Mouse (Mus musculus) gastrocnemius, postnatal 36 days (tissue): ENCODE results near the gene Arhgef12. TPM values are rescaled to one million over a fixed set of nuclear protein-coding genes. Genes with fewer than 3 reads are reported as not detected.

Experiments
- DNase-seq, 2 experiments: peaks; one replicate each; pipeline ENCODE4 v3.0.0; 2022
- intact Hi-C: fragments of 180-260 bp; cut with DNase I; formaldehyde crosslinking; loops from one replicate; pipeline ENCODE4 v1.15.1; 2025
- total RNA-seq, 2 experiments: library from RNA; stranded (reverse); gene quantifications; 2 replicates each; pipeline ENCODE4 v1.2.3; 2021

The Arhgef12 gene
- total RNA-seq, 2 experiments from 2014 or later, result 44.9 to 45.2 TPM

DNA sequence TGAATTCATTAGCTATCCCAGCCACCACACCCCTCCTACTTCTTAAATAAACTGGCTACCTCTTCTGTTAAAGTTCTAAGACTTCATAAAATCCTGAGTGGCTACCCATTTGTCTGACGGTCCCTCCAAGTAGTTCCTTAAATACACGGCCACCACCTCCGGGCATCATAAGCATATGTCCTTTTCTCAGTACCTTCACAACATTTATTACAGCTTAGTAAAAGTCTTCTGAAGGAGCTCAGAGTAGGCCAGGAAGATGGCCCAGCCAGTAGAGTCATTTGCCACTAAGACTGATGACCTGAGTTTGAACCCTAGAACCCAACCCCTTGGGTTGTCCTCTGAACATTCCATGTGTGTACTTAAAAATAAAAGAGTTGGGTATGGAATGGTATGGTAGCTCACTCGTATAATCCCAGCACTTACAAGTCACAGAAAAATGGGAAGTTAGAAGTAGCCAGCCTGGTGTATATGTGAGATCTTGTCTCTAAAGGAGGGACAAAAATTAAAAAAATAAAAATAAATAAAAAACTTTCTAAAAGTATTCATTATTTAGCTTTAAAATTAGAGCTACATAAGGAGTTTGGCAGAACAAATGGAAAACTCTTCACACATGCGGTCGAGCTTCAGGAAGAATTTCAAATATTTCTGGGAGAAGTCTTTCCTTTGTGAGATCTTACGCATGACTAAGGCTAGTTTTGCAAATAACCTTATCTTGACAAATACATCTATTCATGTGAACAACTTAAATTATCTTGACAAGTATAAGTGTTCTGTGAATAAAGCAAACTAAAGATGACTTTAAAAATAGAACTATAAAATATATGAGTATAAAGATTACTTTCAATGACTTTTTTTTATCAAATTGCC lies 22.3 kb downstream of the Arhgef12 start:
- no peak for DNase-seq
- intact Hi-C loops, result no loop called here

DNA sequence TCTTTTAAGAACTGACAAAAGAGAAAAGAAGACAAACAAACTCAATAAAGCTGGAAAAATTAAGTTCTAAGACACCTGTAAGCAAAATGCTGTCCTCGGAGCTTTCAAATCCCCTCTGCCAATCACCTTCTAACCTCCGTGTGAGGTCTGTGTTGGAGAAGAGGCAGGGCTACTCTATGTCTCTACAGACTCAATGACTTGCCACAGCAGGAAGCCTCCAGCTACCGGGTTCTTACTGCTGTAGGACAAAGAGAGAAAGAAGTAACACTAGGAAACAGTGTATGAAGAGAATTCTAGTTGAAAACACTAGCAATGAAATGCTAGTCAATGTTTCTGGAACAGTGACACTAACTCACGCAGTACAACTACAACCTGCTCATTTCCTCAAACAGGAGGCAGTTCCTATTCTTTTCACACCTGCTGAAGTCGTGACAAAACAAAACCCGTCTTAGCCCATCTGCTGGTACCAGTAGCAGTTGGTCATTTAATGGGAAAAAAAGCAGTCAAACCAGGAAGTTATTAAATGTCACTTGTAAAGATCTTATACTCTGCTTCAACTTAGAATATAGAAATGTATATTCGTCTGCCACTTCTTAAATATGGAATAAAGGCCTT lies 23.5 kb downstream of the Arhgef12 start:
- no peak for DNase-seq
- intact Hi-C loops, result no loop called here

DNA sequence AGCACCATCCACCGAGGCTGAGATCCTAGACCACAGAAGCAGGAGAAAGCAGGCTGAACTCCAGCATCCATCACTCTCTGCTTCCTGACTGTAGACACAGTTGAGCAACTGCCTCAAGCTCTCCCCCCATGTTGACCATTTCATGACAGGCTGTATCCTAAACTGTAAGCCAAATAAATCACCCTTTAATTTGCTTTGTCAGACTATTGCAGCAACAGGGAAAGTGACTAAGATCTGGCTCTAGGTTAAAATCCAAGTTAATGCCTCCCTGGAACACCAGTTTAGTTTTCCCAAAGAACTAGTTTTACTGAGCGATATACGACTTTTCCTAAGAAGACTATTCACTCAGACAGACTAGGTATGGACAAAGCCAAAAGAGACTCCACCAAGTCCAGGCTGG lies 28.3 kb downstream of the Arhgef12 start:
- intact Hi-C loops, result no loop called here
- no peak for DNase-seq

DNA sequence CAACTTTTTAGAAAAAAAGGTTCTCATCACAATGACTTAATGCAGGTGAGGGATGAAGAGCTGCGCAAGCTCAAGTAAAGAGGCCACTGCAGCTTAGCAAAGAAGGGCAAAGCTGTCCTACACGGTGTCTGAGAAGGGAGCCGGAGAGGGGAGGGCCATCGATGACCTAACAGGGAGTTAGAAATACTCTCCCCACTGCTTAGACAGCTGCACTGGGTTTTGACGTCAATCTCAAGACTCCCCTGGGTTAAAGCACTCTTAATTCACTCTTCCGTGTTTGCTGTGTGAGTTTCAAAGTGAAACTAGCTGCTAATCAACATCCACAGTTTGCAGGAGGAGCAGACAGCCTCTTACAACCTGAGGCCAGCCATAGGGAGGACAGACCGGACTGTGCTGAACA lies 30.9 kb downstream of the Arhgef12 start:
- intact Hi-C loops, result no loop called here
- no peak for DNase-seq

DNA sequence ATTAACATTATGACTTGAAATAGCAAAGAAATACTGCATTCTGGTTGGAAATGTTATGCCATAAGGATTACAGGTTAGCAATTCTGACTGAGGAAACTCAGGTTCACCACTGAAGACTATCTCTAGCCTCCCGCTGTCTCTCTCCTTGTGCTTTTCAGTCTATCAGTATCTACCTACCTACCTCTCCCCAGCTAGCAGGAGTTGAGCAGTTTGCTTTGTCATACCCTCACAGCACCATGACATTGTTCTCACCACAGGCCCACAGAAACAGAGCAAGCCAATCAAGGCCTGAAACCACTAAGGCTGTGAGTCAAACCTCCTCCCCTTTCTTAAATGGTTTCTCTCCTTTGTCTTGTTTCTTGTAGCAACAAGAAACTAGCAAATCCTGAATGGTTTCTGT lies 32.4 kb downstream of the Arhgef12 start:
- intact Hi-C loops, result no loop called here
- no peak for DNase-seq

DNA sequence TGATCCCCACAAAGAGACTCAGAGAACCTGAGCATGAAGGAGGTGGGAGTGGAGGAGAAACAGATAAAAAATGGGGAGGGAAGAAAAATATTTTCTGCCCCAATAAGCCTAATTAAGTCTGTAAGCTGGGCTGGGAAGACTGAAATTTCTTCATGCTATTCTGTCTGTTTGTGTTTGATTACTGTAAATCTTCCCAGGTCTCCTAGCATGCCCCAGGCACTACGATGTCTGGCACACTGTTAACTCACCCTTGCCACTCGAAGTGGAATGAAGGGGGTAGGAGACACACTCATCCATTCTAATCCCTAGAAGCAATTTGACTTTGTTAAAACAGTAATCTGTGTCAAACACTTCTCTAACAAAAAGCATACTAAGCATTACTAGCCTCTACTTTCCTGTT lies 35.3 kb downstream of the Arhgef12 start:
- intact Hi-C loops, result no loop called here
- no peak for DNase-seq

DNA sequence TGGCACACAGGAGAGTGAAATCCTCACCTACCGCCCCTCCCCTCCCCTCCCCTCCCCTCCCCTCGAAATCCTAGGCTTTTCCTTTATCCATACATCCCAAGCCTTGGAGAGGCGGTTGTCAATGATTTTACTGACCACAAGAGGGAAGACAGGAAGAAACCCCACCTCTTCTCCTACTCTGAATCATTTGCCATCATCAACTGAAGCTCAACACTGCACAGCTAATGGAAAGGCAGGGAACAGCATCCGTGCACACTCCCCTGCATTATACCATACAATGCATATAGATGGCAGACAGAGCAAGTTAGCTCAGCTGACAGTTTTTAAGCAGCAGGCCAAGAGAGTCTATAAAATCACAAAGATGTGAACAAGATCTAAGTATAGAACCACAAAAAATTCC lies 35.9 kb downstream of the Arhgef12 start:
- intact Hi-C loops, result no loop called here
- DNase-seq, result no peak

DNA sequence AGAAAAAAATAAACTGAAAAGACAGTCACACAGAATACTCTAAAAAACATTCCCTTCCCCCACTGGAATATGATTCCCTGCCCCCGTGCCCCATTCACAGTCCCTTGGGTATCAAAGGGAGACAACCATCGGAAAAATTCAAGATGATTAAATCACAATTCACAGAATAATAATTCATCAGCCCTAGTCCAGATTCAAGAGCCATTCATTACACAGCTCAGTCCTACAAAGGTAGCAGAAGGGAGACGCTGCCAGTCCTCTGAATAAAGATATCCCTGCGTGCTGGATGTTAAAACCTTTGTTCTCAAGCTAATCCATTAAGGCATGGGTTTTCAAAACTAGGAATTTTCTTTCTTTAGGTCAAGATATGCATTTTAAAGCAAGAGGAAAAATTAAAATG lies 36.5 kb downstream of the Arhgef12 start:
- intact Hi-C loops, result no loop called here
- no peak for DNase-seq

DNA sequence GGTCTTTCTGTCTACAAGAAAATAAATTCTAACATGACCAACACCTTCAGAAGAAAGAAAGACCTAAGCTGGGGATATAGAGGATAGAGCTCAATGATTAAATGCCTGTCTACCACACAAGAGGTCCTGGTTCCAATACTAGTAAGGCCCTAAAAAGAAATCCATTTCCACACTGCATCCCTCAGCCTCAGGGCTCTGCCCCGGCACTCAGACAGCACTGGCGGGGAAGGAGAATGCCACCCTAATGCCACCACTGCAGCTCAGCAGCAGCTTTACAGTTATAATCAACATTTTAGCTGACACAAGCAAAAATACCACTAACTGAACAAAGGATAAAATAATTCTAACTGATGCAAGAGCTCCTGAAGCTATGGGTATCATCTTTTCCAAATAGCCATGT lies 36.9 kb downstream of the Arhgef12 start:
- intact Hi-C loops, result no loop called here
- no peak for DNase-seq

DNA sequence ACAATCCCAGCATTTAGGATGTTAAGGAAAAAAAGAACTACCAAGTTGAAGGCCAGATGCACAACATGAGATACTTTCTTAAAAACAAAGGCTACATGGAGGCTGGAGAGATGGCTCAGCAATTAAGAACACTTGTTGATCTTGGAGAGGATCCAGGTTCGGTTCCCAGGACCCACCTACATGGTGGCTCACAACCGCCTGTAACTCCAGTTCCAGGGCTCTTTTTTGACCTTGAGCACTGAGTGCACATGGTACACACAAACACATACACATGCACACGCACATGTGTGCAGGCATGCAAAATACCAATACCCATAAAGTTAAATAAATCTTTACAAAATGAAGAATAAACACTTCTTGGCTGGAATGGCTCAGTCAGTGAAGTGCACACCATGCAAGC lies 39.1 kb downstream of the Arhgef12 start:
- no peak for DNase-seq
- intact Hi-C loops, result loop anchor here (5.0 kb wide), 1 partner anchor 34 kb away; no protein-coding TSS in a partner anchor

DNA sequence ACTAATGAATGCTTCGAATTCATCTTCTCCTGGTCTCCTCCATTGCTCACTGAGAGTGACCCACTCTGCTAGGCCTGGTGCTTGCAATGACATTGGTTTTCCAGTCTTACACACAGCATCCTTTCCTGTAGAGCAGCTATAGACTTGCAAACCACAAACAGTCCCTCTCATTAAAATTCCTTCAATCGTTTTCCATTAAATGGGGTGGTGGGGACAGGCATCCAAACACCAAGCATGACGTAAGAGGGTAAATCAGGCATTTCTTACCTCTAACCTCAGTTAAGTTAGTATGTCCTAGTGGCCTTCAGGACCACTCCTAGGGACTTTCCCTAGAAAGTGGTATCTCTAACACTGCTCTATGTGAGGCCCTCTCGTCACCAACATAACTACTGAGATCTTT lies 41.8 kb downstream of the Arhgef12 start:
- intact Hi-C loops, result loop anchor here (5.0 kb wide), 1 partner anchor 37 kb away; no protein-coding TSS in a partner anchor
- no peak for DNase-seq

DNA sequence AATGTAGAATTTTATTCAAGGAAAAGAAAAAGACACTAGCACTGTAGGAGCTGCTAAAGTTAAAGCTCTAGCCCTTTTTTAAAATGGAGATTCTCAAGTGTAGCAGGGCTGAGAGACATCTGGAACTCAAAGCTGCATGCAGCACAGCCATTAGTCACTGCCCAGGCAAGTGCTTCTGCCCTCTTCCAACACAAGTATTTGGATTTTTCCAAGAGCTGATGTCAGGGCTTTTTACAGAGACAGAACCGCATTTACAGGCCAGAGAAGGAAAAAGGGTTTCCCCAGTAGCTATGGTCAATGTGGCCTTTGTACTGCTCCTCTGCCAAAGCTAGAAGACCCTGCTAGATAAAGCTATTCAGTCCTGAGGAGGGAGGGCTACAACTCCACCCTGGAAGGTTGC lies 45.5 kb downstream of the Arhgef12 start:
- intact Hi-C loops, result no loop called here
- no peak for DNase-seq

DNA sequence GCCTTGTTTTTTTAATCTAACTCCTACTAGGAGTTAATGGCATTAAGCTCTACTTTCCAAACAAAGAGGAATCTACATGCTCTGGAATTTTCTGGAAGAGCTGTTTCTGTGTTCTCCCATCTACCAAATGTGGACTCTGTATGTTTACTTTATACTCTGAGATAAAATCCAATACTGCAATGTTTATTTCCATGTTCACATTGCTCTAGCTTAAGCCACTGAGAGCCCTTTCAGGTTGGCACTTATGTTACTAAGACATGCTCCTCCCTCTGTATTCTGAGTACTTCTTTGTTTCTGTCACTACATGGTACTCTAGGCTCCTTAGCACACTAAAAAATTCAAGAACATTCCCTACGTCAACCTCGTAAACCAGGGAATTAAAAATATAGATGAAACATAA lies 56.6 kb downstream of the Arhgef12 start:
- intact Hi-C loops, result no loop called here
- DNase-seq, result no peak

DNA sequence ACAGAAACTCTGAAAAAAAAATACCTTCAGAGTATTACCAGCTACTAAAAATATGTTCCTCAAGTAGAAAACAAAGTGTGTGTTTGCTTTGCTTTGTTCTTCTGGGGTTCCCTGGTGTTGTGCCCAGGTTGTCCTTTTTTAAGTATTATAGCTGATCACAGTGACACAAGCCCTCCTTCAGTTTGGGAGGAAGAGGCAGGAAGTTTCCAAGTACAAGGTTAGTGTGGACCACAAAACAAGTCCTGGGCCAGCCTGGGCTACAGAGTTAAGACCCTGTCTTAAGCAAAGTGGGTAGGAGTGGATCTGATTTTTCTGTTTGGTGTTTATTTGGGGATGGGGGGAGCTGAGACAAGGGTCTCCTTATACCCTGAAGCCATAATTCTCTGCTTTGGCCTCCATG lies 62.6 kb downstream of the Arhgef12 start:
- intact Hi-C loops, result no loop called here
- no peak for DNase-seq

DNA sequence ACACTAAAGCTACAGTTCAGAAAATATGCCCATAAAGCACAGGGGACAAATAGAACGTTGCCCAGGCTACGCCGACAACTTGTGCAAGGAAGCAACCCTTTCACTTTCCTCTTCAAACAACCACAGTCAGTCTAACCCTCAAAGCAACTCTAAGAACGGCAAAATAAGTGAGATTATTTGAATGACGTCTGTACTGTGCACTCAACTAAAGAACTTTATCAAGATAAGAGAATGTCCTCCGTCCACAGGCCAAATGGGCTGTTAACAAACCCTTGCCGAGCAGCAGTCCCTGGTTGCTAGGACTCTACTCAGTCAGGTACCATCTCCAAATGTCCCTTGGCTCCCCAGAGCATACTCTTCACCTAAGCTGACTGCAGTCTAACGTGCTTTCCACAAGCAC lies 68.6 kb downstream of the Arhgef12 start:
- intact Hi-C loops, result no loop called here
- no peak for DNase-seq

DNA sequence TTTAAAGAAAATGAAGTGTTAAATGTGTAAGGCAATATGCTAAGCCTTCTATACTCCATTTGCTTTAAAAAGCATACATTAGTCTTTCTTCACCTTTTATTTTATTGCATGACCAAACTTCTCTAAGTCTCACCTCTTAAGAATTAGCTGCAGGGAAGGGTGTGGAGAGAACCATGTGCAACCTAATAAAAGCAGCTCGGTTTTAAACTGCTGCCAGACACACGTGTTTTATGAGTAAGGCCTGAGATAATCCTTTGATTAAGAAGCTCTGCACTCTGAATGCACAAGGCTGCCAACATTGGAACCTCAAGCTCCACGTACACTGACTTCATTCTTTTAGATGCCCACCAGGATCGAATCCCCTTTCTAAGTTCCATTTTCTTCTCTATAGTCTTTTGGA lies 71.8 kb downstream of the Arhgef12 start:
- no peak for DNase-seq
- intact Hi-C loops, result no loop called here

DNA sequence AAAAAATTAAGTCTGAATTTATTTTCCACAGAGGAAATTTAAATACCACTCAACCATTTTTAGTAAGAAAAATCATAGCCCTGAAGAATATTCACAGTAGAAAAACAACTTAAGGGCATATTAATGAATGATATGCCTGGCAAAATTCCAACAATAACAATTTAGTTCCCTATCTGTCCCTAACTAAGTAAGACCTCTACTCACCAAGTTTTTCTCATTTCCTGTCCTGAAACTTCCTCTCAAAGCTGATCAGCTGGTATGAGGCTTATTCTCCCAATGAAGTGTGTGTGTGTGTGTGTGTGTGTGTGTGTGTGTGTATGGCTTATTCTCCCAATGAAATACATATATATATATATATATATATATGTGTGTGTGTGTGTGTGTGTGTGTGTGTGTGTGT lies 72.8 kb downstream of the Arhgef12 start:
- intact Hi-C loops, result no loop called here
- DNase-seq, result no peak

DNA sequence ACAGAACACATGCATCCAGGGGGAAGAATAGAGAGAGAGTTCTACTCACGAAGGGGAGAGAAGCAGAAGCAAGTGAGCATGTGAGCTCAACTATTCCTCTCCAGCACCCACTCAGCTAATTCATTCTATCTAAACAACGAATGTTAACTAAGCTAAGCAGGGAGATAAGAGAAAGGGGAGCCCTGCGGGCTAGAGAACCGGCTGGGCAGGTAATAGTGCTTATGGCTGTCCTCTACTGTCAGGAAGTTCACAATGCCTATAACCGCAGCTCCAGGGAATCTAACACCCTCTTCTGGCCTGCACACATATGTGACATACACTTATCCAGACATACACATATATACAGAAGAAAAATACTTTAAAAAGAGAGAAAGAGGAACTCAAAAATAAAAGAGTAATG lies 79.3 kb downstream of the Arhgef12 start:
- intact Hi-C loops, result no loop called here
- no peak for DNase-seq

DNA sequence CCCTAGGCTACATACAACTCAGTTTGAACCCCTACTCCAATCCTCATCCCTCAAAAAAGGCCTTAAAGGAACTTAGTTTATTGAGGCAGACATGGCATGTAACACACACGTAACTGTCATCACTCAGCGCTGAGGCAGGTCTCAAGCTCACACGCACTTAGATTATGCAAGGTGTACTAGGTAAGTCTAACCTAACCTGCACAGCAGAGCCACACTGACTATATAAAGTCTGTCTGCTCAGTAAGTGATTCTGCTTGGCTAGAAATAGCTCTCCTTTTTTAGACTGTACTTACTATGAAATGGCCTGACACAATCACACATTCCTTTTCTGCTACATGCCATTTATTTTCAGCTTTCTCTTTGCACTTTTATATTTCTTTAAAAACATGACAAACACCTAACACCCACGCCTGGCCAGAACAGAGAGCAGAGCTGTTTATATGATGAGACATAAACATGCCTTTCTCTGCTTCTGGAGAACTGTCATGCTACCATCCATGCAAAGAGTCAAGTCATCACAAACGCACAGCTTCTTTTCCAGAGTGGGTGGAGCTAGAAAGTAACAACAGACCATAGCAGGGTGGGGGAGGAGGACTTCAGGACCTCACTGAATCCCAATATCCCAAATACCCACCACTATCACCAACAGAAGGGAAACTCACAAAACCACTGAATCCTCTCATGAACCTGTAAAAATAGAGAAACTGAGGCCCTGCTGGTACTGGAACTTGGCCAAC lies 85.4 kb downstream of the Arhgef12 start:
- no peak for DNase-seq
- intact Hi-C loops, result no loop called here

DNA sequence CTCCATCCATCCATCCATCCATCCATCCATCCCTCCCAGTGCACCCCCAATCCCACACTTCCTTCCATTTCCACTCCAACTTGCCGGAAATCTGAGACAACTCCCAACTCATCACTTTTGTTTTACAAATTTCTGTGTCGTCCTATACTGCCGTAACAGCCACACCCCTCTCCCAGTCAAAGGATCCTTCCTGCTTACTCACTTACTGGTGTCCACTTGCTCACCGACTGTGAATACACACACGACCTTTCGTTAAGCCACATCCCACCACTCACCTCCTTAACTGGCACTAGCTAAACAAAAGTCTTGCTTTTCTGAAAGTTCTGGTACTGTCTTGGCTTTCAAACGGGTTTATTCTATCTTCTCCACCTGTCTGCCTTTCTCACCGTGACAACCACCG lies 87.4 kb downstream of the Arhgef12 start:
- intact Hi-C loops, result no loop called here
- no peak for DNase-seq

DNA sequence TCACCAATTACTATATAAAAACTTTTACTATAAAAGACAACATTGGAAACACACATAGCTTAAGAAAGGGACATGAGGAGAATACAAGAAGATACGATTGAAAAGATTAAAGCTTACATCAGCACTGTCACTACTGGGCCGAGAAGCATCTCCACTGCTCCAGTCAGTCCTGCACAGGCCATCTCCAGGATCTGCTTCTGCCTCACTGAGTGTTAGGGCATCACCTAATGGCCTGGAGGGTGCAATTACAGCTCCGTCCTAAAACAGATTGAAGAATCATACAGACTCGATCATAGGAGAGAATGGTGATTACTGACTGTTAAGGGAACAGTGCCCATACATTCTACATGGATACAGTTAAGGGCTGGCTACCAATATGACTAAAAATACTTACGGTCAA lies 91.3 kb downstream of the Arhgef12 start:
- intact Hi-C loops, result no loop called here
- DNase-seq, result no peak

DNA sequence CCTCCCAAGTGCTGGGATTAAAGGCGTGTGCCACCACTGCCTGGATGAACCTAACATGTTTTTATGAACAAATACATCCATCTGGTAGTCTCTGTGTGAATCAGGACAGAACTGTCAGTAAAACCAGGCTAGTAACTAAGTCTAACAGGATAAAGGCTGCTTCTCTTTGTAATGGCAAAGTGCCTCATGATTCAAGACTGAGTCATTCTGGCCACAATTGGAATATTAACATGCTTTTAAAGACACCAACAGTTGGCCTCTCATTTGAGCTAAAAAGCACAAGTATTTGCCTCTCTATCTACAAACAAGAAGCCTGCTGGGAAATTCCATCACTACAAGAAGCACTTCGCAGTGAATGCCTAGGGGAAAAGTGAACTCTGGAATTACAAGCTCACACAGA lies 91.7 kb downstream of the Arhgef12 start:
- intact Hi-C loops, result no loop called here
- no peak for DNase-seq
